23 mouse cellular contexts compared by ENCODE assay signal in genomic region chr1:69444722-69445121, GRCm38 (mm10).
DNase-seq lines count a peak whose midpoint lies in the region; ATAC-seq lines count a peak whose summit lies in the region.
"Had no signal": no experiment of that assay in that cellular context is flagged by ENCODE, and none has a peak within 500 bp of the region (broad histone marks: within the 10 kb centered on the region; RNA-seq: fewer than 3 reads in every experiment).

No protein-coding gene starts in this region.

- H3K9ac ChIP-seq in intestine, embryonic 16.5 days (ENCODE audit: low read depth, low read length), result no peak overlapping the region
- no peak overlapping the region for H3K9ac ChIP-seq in stomach, embryonic 16.5 days (ENCODE audit: low read length)
- no peak overlapping the region for H3K9ac ChIP-seq in forebrain, embryonic 11.5 days (ENCODE audit: low read length)
- H3K9ac ChIP-seq: embryonic facial prominence, embryonic 13.5 days; embryonic facial prominence, embryonic 15.5 days; forebrain, embryonic 13.5 days; forebrain, embryonic 15.5 days had no signal

- H3K4me1 ChIP-seq in intestine, embryonic 16.5 days (ENCODE audit: control insufficient read depth, insufficient read depth, low read length), result no peaks in the 10 kb centered on the region
- no peaks in the 10 kb centered on the region for H3K4me1 ChIP-seq in stomach, embryonic 16.5 days (ENCODE audit: control insufficient read depth, insufficient read depth, low read length)
- no peaks in the 10 kb centered on the region for H3K4me1 ChIP-seq in forebrain, embryonic 11.5 days (replicated peaks; ENCODE audit: control insufficient read depth, insufficient read depth, low read length)
- H3K4me1 ChIP-seq: embryonic facial prominence, embryonic 15.5 days; forebrain, embryonic 13.5 days; forebrain, embryonic 15.5 days had no signal

- 64% methylated on average over 4 of the region's 4 CpGs for WGBS in intestine, embryonic 16.5 days
- WGBS in large intestine, adult 2 months, result 34% methylated on average over 4 of the region's 4 CpGs
- 65% methylated on average over 4 of the region's 4 CpGs for WGBS in stomach, embryonic 16.5 days
- WGBS in forebrain, embryonic 11.5 days, result 78% methylated on average over 4 of the region's 4 CpGs

- no peak overlapping the region for H3K4me2 ChIP-seq in intestine, embryonic 16.5 days (ENCODE audit: low read depth, low read length)
- no peak overlapping the region for H3K4me2 ChIP-seq in stomach, embryonic 16.5 days (ENCODE audit: low read depth, low read length)
- no peak overlapping the region for H3K4me2 ChIP-seq in forebrain, embryonic 11.5 days (ENCODE audit: low read depth, low read length, severe bottlenecking)
- H3K4me2 ChIP-seq: embryonic facial prominence, embryonic 13.5 days; embryonic facial prominence, embryonic 15.5 days; forebrain, embryonic 13.5 days; forebrain, embryonic 15.5 days had no signal

- H3K4me3 ChIP-seq in intestine, embryonic 16.5 days (ENCODE audit: low read length), result no peak overlapping the region
- no peak overlapping the region for H3K4me3 ChIP-seq in stomach, embryonic 16.5 days (replicated peaks; ENCODE audit: low read length)
- no peak overlapping the region for H3K4me3 ChIP-seq in forebrain, embryonic 11.5 days (ENCODE audit: low read depth, low read length)
- H3K4me3 ChIP-seq: embryonic facial prominence, embryonic 13.5 days; embryonic facial prominence, embryonic 15.5 days; erythroblast, embryonic 14.5 days; forebrain, embryonic 10.5 days; forebrain, embryonic 13.5 days; forebrain, embryonic 15.5 days had no signal

- H3K36me3 ChIP-seq in intestine, embryonic 16.5 days (ENCODE audit: control insufficient read depth, insufficient read depth, low read length), result no peaks in the 10 kb centered on the region
- H3K36me3 ChIP-seq in stomach, embryonic 16.5 days (ENCODE audit: control insufficient read depth, insufficient read depth, low read length), result no peaks in the 10 kb centered on the region
- no peaks in the 10 kb centered on the region for H3K36me3 ChIP-seq in forebrain, embryonic 11.5 days (ENCODE audit: control insufficient read depth, insufficient read depth, low read length)
- H3K36me3 ChIP-seq: embryonic facial prominence, embryonic 13.5 days; embryonic facial prominence, embryonic 15.5 days; forebrain, embryonic 10.5 days; forebrain, embryonic 15.5 days had no signal

- H3K9me3 ChIP-seq in intestine, embryonic 16.5 days (ENCODE audit: control insufficient read depth, low read length), result no peaks in the 10 kb centered on the region
- no peaks in the 10 kb centered on the region for H3K9me3 ChIP-seq in stomach, embryonic 16.5 days (replicated peaks; ENCODE audit: control insufficient read depth, low read length)
- H3K9me3 ChIP-seq in forebrain, embryonic 11.5 days (ENCODE audit: control insufficient read depth, low read length), result no peaks in the 10 kb centered on the region
- H3K9me3 ChIP-seq: embryonic facial prominence, embryonic 13.5 days; embryonic facial prominence, embryonic 15.5 days; forebrain, embryonic 10.5 days; forebrain, embryonic 13.5 days; forebrain, embryonic 15.5 days had no signal

- DNase-seq in large intestine, adult 2 months (ENCODE audit: low read depth, low spot score), result peak; percentile 62
- DNase-seq in right cerebral cortex, adult 18-20 months, result no peak
- DNase-seq in kidney, adult 9 months, result no peak
- DNase-seq in layer of hippocampus, postnatal 14 days (ENCODE audit: low spot score in 2 of 2), result no peak
- DNase-seq in forebrain, embryonic 11.5 days (ENCODE audit: low spot score), result no peak
- DNase-seq: adrenal gland, adult 2 months; adrenal gland, postnatal 10 days; adrenal gland, postnatal 25 days; cerebellum, adult 11 months; cerebellum, adult 18-20 months; cerebellum, adult 8-10 months; cerebellum, adult 9-11 months; cerebellum, postnatal 14 days; cerebellum, postnatal 36 days; embryo, embryonic 11 days had no signal

- no peak overlapping the region for H3K27ac ChIP-seq in intestine, embryonic 16.5 days (ENCODE audit: low read length)
- peak overlapping the region; percentile 60; the same call in 1 of the 2 replicates for H3K27ac ChIP-seq in stomach, embryonic 16.5 days (ENCODE audit: low read length)
- no peak overlapping the region for H3K27ac ChIP-seq in forebrain, embryonic 11.5 days (ENCODE audit: low read depth, low read length)
- H3K27ac ChIP-seq: embryonic facial prominence, embryonic 13.5 days; embryonic facial prominence, embryonic 15.5 days; forebrain, embryonic 10.5 days; forebrain, embryonic 13.5 days; forebrain, embryonic 15.5 days had no signal

- ATAC-seq in intestine, embryonic 16.5 days, result peak; percentile 66
- ATAC-seq in stomach, embryonic 16.5 days (ENCODE audit: insufficient read depth, low FRiP score), result peak; percentile 28; the same call in 1 of the 2 replicates
- no peak for ATAC-seq in forebrain, embryonic 11.5 days (replicated peaks; ENCODE audit: low FRiP score)
- ATAC-seq: forebrain, embryonic 13.5 days; forebrain, embryonic 15.5 days had no signal

- no peaks in the 10 kb centered on the region for H3K27me3 ChIP-seq in intestine, embryonic 16.5 days (replicated peaks; ENCODE audit: control insufficient read depth, insufficient read depth, low read length)
- no peaks in the 10 kb centered on the region for H3K27me3 ChIP-seq in stomach, embryonic 16.5 days (ENCODE audit: control insufficient read depth, insufficient read depth, low read length)
- H3K27me3 ChIP-seq in forebrain, embryonic 11.5 days (ENCODE audit: control insufficient read depth, insufficient read depth, low read length), result no peaks in the 10 kb centered on the region
- H3K27me3 ChIP-seq: embryonic facial prominence, embryonic 13.5 days; embryonic facial prominence, embryonic 15.5 days; forebrain, embryonic 13.5 days; forebrain, embryonic 15.5 days had no signal
